7 mouse cellular contexts compared by ENCODE assay signal in the genomic region with DNA sequence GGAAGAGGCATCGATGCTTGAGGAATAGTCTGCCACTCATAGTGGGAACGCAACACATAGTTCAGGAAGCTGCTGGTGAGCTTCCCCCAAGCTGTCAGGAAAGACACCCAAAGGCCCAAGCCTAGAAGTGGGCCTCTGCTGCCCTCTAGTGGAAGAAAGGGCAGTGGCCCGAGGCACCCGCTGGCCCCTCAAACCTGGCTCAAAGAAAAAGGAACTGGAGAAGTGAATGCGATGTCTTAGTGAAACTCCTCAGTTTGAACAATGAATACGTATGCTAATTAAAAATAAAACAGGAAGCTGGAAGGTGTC. TPM values are rescaled to one million over a fixed set of nuclear protein-coding genes. Genes with fewer than 3 reads are reported as not detected.
A peak's percentile ranks its signal among the peaks of the same experiment; 100 is the strongest.
DNase-seq lines count a peak whose midpoint lies in the region; ATAC-seq and TF ChIP-seq lines count a peak whose summit lies in the region.

No protein-coding gene starts in this region.

- TF ChIP-seq POLR2A in cortical plate, adult 2 months (IDR thresholded peaks at IDR 0.05; ENCODE audit: extremely low read depth, insufficient read depth, low read length): no peak

- H3K9me3 ChIP-seq in intestine, embryonic 14.5 days (ENCODE audit: control insufficient read depth, low read length): no peaks in the 10 kb centered on the region
- H3K9me3 ChIP-seq in limb, embryonic 11.5 days (ENCODE audit: control insufficient read depth, low read length): no peaks in the 10 kb centered on the region
- H3K9me3 ChIP-seq in midbrain, embryonic 14.5 days (ENCODE audit: control insufficient read depth, low read length): no peaks in the 10 kb centered on the region

- H3K27ac ChIP-seq in cortical plate, adult 2 months (ENCODE audit: insufficient read depth, low read length): no peak overlapping the region
- H3K27ac ChIP-seq in intestine, embryonic 14.5 days (ENCODE audit: low read depth): no peak overlapping the region
- H3K27ac ChIP-seq in limb, embryonic 11.5 days (replicated peaks; ENCODE audit: low read depth, low read length): no peak overlapping the region
- no peak overlapping the region; the same call in 1 of the 2 replicates for H3K27ac ChIP-seq in midbrain, embryonic 14.5 days (replicated peaks; ENCODE audit: low read depth, low read length)

- H3K9ac ChIP-seq in intestine, embryonic 14.5 days (ENCODE audit: low read length): no peak overlapping the region
- no peak overlapping the region for H3K9ac ChIP-seq in limb, embryonic 11.5 days (ENCODE audit: low read length)
- no peak overlapping the region for H3K9ac ChIP-seq in midbrain, embryonic 14.5 days (replicated peaks; ENCODE audit: low read length)

- peak; percentile 88 for TF ChIP-seq CTCF in cortical plate, adult 2 months (IDR thresholded peaks at IDR 0.05; ENCODE audit: extremely low read depth, insufficient read depth, low read length)

- 0 out of 2 replicates have a peak, but pooled peaks have one; percentile 37 for ATAC-seq in intestine, embryonic 14.5 days (replicated peaks; ENCODE audit: low FRiP score, low TSS enrichment, low read depth)
- no peak for ATAC-seq in limb, embryonic 11.5 days (ENCODE audit: insufficient number of reproducible peaks, low FRiP score, low TSS enrichment, low read depth)
- peak; percentile 70; the same call in 1 of the 2 replicates for ATAC-seq in midbrain, embryonic 14.5 days (ENCODE audit: low FRiP score, low TSS enrichment)

- H3K36me3 ChIP-seq in intestine, embryonic 14.5 days (ENCODE audit: control insufficient read depth, insufficient read depth, low read length): no peaks in the 10 kb centered on the region
- no peaks in the 10 kb centered on the region for H3K36me3 ChIP-seq in limb, embryonic 11.5 days (ENCODE audit: control insufficient read depth, insufficient read depth, low read length)
- H3K36me3 ChIP-seq in midbrain, embryonic 14.5 days (ENCODE audit: control insufficient read depth, insufficient read depth, low read length): no peaks in the 10 kb centered on the region

- peak; percentile 88 for DNase-seq in adrenal gland, adult 2 months
- DNase-seq in gastrocnemius, postnatal 10 days: peak; percentile 88
- peak; percentile 96 for DNase-seq in intestine, embryonic 14.5 days (ENCODE audit: low spot score)
- peak; percentile 90 for DNase-seq in limb, embryonic 11.5 days (ENCODE audit: low spot score)
- DNase-seq in midbrain, embryonic 14.5 days: peak; percentile 95
- peak; percentile 67 for DNase-seq in spleen, adult 12 weeks (ENCODE audit: low spot score)

- peak overlapping the region; percentile 39 for H3K4me2 ChIP-seq in intestine, embryonic 14.5 days (ENCODE audit: low read length)
- 0 out of 2 replicates have a peak overlapping the region, but pooled peaks have one; percentile 1 for H3K4me2 ChIP-seq in limb, embryonic 11.5 days (ENCODE audit: low read depth, severe bottlenecking)
- peak overlapping the region; percentile 32 for H3K4me2 ChIP-seq in midbrain, embryonic 14.5 days (ENCODE audit: low read length)

- WGBS in intestine, embryonic 14.5 days: 6% methylated on average over 6 of the region's 6 CpGs
- 5% methylated on average over 6 of the region's 6 CpGs for WGBS in limb, embryonic 11.5 days
- WGBS in midbrain, embryonic 14.5 days: 3% methylated on average over 6 of the region's 6 CpGs

- peaks cover 3% of the 10 kb centered on the region; the same call in 1 of the 2 replicates for H3K4me1 ChIP-seq in cortical plate, adult 2 months (ENCODE audit: control insufficient read depth, insufficient read depth, low read length)
- H3K4me1 ChIP-seq in intestine, embryonic 14.5 days (replicated peaks; ENCODE audit: control insufficient read depth, insufficient read depth, low read length): peaks cover 15% of the 10 kb centered on the region; the same call in 1 of the 2 replicates
- 0 out of 2 replicates have a peak, but pooled peaks cover 6% of the 10 kb centered on the region for H3K4me1 ChIP-seq in limb, embryonic 11.5 days (ENCODE audit: control insufficient read depth, insufficient read depth, low read length)
- H3K4me1 ChIP-seq in midbrain, embryonic 14.5 days (ENCODE audit: control insufficient read depth, insufficient read depth, low read length): peaks cover 4% of the 10 kb centered on the region; the same call in 1 of the 2 replicates

- no peaks in the 10 kb centered on the region for H3K27me3 ChIP-seq in intestine, embryonic 14.5 days (replicated peaks; ENCODE audit: control insufficient read depth, insufficient read depth, low read length)
- 0 out of 2 replicates have a peak, but pooled peaks cover 2% of the 10 kb centered on the region for H3K27me3 ChIP-seq in limb, embryonic 11.5 days (ENCODE audit: control insufficient read depth, insufficient read depth, low read length)
- no peaks in the 10 kb centered on the region; the same call in 1 of the 2 replicates for H3K27me3 ChIP-seq in midbrain, embryonic 14.5 days (ENCODE audit: control insufficient read depth, insufficient read depth, low read length)

- H3K4me3 ChIP-seq in cortical plate, adult 2 months (ENCODE audit: insufficient read depth, low read length): no peak overlapping the region
- no peak overlapping the region for H3K4me3 ChIP-seq in intestine, embryonic 14.5 days (ENCODE audit: low read depth, low read length)
- H3K4me3 ChIP-seq in limb, embryonic 11.5 days (ENCODE audit: low read depth, low read length): no peak overlapping the region
- no peak overlapping the region for H3K4me3 ChIP-seq in midbrain, embryonic 14.5 days (replicated peaks; ENCODE audit: low read depth, low read length)

RNA-seq across cellular contexts. Expression of a gene that starts 2.6 kb away (rescaled TPM):
- not detected for total RNA-seq in adrenal gland, adult 2 months (2021)
- not detected in 2 replicates for polyA plus RNA-seq in adrenal gland, adult 2 months (2012; rRNA removed)
- polyA plus RNA-seq in cortical plate, adult 2 months (2012; rRNA removed): not detected in 2 replicates
- total RNA-seq in gastrocnemius, postnatal 10 days (2021): not detected
- not detected in 2 replicates for polyA plus RNA-seq in intestine, embryonic 14.5 days (2014; fragmentation: Nextera tagmentation; extraction: Ambion mirVana)
- not detected in 2 replicates for polyA plus RNA-seq in limb, embryonic 11.5 days (2014; fragmentation: Nextera tagmentation; extraction: Ambion mirVana)
- not detected in 2 replicates for polyA plus RNA-seq in midbrain, embryonic 14.5 days (2014; fragmentation: Nextera tagmentation; extraction: Ambion mirVana)

RNA-seq across cellular contexts. Expression of a gene that starts 10.7 kb away (rescaled TPM):
- total RNA-seq in adrenal gland, adult 2 months (2021): 10 to 100 TPM; 68.0 to 69.5 TPM
- 24.4 and 27.1 TPM in 2 replicates for polyA plus RNA-seq in adrenal gland, adult 2 months (2012; rRNA removed)
- polyA plus RNA-seq in cortical plate, adult 2 months (2012; rRNA removed): 13.5 and 17.7 TPM in 2 replicates
- total RNA-seq in gastrocnemius, postnatal 10 days (2021): 10 to 100 TPM in 1 of 2 experiments, 1 to 10 TPM in 1; 6.0 to 14.4 TPM
- polyA plus RNA-seq in intestine, embryonic 14.5 days (2014; fragmentation: Nextera tagmentation; extraction: Ambion mirVana): 8.1 and 8.7 TPM in 2 replicates
- polyA plus RNA-seq in limb, embryonic 11.5 days (2014; fragmentation: Nextera tagmentation; extraction: Ambion mirVana): 11.6 and 12.2 TPM in 2 replicates
- 11.6 and 22.2 TPM in 2 replicates for polyA plus RNA-seq in midbrain, embryonic 14.5 days (2014; fragmentation: Nextera tagmentation; extraction: Ambion mirVana)

RNA-seq across cellular contexts. Expression of a gene that starts 21.2 kb away (rescaled TPM):
- not detected for total RNA-seq in adrenal gland, adult 2 months (2021)
- not detected in 2 replicates for polyA plus RNA-seq in adrenal gland, adult 2 months (2012; rRNA removed)
- not detected in 2 replicates for polyA plus RNA-seq in cortical plate, adult 2 months (2012; rRNA removed)
- not detected for total RNA-seq in gastrocnemius, postnatal 10 days (2021)
- polyA plus RNA-seq in intestine, embryonic 14.5 days (2014; fragmentation: Nextera tagmentation; extraction: Ambion mirVana): not detected in 2 replicates
- polyA plus RNA-seq in limb, embryonic 11.5 days (2014; fragmentation: Nextera tagmentation; extraction: Ambion mirVana): not detected in 2 replicates
- not detected in 2 replicates for polyA plus RNA-seq in midbrain, embryonic 14.5 days (2014; fragmentation: Nextera tagmentation; extraction: Ambion mirVana)

RNA-seq across cellular contexts. Expression of a gene that starts 32.6 kb away (rescaled TPM):
- total RNA-seq in adrenal gland, adult 2 months (2021): not detected
- polyA plus RNA-seq in adrenal gland, adult 2 months (2012; rRNA removed): 1.4 and 45.4 TPM in 2 replicates
- not detected in 2 replicates for polyA plus RNA-seq in cortical plate, adult 2 months (2012; rRNA removed)
- total RNA-seq in gastrocnemius, postnatal 10 days (2021): not detected
- 18.6 and 323 TPM in 2 replicates for polyA plus RNA-seq in intestine, embryonic 14.5 days (2014; fragmentation: Nextera tagmentation; extraction: Ambion mirVana)
- polyA plus RNA-seq in limb, embryonic 11.5 days (2014; fragmentation: Nextera tagmentation; extraction: Ambion mirVana): not detected in 2 replicates
- polyA plus RNA-seq in midbrain, embryonic 14.5 days (2014; fragmentation: Nextera tagmentation; extraction: Ambion mirVana): not detected in 2 replicates

RNA-seq across cellular contexts. Expression of a gene that starts 47.4 kb away (rescaled TPM):
- total RNA-seq in adrenal gland, adult 2 months (2021): 1 to 10 TPM; 1.7 to 2.3 TPM
- 6.6 and 9.0 TPM in 2 replicates for polyA plus RNA-seq in adrenal gland, adult 2 months (2012; rRNA removed)
- polyA plus RNA-seq in cortical plate, adult 2 months (2012; rRNA removed): 4.5 and 5.1 TPM in 2 replicates
- not detected for total RNA-seq in gastrocnemius, postnatal 10 days (2021)
- 1.5 and 2.0 TPM in 2 replicates for polyA plus RNA-seq in intestine, embryonic 14.5 days (2014; fragmentation: Nextera tagmentation; extraction: Ambion mirVana)
- polyA plus RNA-seq in limb, embryonic 11.5 days (2014; fragmentation: Nextera tagmentation; extraction: Ambion mirVana): 0.26 and 0.36 TPM in 2 replicates
- 7.1 and 11.0 TPM in 2 replicates for polyA plus RNA-seq in midbrain, embryonic 14.5 days (2014; fragmentation: Nextera tagmentation; extraction: Ambion mirVana)
